Mouse (Mus musculus) urinary bladder, adult 2 months (tissue): Measurements from ENCODE around the gene Nrxn3. TPM values are rescaled to one million over a fixed set of nuclear protein-coding genes. Genes with fewer than 3 reads are reported as not detected.

ENCODE experiments used
- DNase-seq: peaks from one replicate; pipeline ENCODE4 v3.0.0; 2022; ENCODE audit warnings: low spot score
- polyA plus RNA-seq: library from polyadenylated mRNA; depleted of rRNA; stranded (reverse); fragments of >200 nt; gene quantifications from 2 replicates; pipeline ENCODE4 v1.2.3, GENCODE M21; 2012

The Nrxn3 gene
- polyA plus RNA-seq, 1 experiment: 0.28 TPM

DNA sequence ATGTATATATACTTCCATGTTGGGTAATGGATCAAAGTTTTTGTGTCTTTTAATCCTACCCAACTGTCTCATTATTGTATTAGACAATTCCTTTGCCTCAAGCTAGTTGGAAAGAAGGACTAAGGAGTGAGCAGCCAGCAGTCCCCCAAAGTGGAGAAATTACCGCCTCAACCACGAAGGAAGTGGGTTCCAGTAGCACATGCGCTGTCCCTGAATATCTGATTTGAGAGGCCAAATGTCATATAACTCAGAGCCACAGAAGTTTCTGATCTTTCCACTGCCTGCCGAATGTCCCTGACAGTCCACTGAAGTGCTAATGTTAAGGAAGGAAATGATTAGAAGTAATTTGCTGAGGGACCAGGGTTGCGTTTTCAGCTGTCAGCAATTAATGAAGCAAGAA is 1223.8 kb downstream of the Nrxn3 start:
- DNase-seq: no peak

DNA sequence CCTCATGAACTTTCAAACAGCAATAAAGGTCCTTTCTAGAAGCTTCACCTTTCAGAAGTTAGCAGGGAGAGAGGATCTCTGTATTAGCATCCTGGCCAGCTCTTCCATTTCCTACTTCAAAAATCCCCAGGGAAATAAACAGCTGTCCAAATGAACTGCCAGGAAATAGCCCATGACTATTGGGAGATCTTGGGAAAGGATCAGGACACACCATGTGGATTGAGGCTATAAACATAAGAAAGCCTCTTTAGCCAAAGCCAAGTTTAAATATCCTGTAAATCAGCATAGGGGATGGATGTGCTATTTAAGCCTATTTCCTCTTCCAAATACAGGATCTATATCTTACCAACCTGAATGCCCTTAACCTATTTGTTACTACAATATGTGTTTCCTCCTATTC is 1230.6 kb downstream of the Nrxn3 start:
- no peak for DNase-seq

DNA sequence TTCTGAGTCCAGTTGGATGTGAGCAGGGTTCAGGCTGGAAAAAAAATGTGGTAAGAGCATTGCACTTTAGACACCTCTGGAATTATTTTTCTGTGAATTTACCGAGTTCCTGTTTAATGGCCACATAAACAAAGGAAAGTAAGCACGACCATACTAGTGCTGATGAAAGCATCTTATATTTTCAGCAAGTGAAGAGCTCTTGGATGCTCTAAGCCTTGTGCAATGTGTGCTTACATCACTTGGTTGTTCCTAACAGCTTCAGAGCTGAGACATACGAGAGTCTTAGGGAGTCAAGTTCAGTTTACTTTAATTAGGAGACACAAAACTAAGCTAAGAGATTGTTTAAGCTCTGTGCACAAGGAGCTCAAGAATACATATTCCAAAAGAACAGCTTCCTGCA is 1231.0 kb downstream of the Nrxn3 start:
- DNase-seq: no peak

DNA sequence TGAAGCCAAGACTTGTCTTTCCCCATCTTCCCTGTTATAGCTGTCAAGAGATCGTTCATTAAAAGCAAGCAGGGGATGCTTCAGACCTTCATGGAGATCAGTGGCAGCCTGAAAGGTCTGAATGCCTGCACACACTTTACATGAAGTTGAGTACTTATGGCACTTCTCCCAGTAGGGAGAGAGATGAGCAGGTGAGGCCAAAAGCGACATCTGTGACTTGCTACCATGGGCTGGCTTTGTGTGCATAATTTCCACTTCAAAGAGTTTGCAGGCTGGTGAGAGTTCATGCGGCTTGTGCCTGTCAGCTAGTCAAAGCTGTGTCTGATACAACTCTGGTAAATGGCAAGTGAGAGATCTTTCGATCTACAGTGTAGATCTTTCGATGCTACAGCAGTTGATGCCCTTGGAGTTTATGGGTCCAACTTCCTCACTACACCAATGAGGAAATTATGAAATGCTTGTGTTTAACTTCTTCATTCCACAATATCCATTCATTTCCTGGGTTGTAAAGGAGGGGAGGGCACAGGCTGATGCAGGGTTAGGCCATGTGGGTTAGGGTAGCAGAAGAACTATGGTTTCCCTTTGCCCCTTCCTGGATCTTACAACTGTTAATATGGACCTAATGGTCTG is 1231.9 kb downstream of the Nrxn3 start:
- DNase-seq: no peak

DNA sequence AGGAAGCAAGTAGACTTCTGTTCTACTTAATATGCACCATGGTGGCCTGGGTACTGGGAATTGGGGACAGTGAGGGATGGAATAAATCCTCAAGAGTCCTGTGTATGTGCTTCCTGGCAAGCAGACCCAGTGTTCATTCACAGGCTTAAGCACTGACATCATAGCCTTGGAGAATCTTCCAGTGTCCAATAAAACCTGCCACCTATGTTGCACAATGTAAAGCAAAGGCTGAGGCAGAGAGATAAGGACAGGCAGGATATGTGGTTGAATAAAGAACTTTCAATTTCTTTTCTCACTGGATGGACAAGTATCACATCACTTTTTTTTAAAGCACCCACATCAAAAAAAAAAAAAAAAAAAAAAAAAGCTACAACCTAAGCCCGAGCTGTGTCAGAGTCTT is 1240.4 kb downstream of the Nrxn3 start:
- DNase-seq: no peak

DNA sequence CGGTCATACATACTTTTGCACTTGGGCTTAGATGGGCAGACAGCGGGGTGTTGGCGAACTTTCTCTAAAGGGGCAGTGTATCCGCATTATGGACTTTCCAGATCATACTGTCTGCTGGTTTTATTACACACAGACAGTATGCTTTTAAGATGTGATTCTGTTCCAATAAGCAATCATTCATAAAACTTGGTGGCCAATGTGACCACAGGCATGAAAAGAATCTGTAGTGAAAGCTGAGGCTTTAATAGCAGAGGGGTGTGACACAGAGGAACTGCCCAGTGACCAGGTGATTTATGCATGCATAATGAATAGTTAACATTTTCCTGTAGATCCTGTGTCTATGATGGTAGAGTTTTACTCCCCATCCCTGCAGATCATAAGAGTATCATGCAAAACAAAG is 1254.0 kb downstream of the Nrxn3 start:
- no peak for DNase-seq

DNA sequence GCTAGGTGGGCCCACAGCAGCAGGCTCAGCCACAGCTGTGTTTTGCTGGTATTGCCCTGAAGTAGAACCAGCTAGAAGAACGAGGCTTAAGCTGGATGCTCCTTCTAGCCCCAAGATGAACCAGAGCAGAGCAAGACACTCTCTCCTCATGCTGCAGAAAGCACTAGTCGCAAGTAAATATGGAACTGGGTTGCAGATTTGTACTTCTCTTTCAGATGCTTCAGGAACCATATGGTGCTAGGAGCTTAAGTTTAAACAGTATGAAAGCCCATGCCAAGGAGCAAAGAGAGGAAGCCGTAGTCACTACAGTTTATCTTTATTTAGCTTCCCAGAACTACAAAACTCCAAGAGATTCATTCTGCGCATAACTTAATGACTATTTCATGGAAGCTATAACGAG is 1254.8 kb downstream of the Nrxn3 start:
- no peak for DNase-seq

DNA sequence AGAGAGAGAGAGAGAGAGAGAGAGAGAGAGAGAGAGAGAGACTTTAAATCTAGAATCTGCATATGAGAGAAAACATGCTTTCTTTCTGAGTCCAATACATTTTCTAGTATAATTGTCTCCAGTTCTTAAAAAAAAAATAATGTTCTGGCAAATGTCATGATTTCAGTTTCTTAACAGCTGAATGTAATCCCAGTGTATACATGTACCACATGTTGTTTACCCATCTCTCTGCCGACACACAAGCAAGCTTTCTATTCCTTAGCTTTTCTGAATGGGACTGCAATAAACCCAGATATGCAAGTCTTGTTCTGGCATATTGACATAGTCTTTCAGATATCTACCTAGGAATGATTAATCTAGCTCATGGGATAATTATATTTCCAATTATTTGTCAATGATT is 1256.5 kb downstream of the Nrxn3 start:
- DNase-seq: no peak

DNA sequence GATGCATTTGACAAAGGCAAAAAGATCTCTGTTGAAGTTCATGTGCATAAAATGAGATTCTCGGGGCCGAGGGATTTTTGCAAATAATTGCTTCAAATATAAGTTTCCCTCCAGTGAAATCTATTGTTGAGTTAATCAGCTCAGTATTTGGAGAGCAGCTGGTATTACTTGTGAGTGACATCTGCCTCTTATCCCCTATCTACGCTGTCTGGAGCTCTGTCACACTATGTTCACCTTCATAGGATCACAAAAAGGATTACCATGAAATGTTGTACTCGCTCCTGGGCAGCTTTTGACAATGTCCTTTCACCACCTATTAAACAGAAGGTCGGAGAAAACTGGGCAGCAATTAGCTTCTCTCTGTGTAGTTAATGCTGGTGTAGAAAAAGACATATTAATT is 1259.8 kb downstream of the Nrxn3 start:
- no peak for DNase-seq

DNA sequence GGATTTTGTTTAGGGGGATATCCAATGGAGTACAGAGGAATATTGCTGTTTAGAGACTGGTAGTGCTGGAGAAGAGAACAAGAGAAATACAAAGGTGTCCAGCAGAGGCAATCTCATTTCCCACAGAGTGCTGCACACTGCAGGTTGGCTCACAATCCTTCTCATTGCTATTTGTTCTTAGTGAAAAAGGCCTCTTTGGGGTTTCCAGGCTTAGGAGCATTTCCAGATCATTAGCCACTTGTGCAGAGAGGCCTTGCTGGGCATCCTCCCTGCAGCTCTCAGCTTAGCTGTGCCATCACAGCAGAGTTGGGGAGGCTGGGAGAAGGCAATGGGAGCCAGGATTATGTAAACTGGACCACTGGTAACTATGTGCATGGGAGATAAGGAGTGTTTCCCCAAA is 1260.7 kb downstream of the Nrxn3 start:
- no peak for DNase-seq

DNA sequence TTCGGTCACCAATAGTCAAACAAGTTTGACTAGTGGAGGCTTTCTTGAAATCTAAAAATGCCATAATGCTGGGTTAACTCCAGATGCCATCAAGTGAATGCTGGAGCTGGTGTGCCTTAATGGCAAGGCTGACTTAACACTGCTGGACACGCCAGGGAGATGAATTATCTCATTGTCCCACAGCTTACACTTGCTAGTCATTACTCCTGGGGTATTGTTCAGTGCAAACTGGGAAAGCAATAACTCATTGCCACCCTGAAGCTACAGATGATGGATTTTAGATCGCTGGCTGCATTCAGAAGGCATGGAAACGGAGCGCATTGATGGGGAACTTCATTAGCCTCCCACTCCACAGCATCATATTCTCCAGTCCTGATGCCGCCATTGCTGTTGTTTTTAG is 1263.5 kb downstream of the Nrxn3 start:
- no peak for DNase-seq

DNA sequence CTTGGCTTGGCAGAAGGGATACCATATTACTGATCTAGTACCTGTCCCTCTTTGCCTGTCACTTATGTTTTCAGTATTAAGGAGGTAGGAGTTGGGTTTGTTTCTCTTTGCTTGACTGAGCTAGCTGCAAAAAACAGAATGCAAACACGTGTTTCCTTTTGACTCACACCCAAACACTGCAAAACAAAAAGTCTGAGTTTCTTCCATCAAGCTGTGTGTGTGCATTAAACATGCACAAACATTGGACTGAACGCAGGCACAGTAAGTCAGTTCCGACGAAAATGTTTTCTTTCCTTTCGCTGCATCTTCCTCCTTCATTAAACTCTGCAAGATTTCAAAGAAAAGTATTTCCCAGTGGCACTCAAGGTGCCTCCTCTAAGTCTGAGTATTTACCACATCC is 1270.6 kb downstream of the Nrxn3 start:
- DNase-seq: no peak

DNA sequence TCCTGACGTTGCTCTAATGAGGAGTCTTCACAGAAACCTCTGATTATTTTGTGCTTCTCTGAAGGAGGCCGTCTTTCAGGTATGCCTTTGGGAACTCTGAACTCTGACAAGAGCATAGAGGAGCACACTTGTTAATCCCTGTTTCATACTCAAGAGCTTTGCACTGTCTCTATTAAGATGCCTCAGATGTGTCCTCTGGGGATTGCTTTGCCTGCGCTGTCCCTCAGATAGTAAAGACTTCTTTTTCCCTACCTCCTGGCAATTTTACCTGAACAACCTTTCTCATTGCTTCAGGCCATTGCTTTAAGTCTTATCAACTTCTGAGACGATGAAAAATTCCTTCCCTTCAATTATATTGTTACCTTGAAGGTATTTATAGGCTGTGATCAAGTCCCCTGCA is 1272.7 kb downstream of the Nrxn3 start:
- no peak for DNase-seq

DNA sequence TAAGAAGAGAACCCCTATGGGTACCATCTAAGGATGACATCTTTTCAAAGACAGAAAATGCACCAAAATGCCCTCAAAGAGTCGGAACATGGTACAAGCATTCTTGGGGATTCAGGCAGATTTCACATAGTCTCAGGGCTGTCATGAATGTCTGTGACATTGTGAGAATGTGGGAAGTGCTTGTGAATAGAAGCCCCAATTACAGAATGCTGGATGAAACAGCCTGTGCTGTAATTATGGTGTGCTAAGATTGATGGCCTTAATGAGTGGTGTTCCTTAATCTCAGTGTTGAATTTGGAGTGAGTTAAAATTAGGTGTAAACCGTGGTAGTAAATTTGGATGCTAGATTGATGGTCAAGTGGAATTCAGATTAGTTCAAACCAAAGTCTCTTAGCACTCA is 1287.6 kb downstream of the Nrxn3 start:
- DNase-seq: no peak

DNA sequence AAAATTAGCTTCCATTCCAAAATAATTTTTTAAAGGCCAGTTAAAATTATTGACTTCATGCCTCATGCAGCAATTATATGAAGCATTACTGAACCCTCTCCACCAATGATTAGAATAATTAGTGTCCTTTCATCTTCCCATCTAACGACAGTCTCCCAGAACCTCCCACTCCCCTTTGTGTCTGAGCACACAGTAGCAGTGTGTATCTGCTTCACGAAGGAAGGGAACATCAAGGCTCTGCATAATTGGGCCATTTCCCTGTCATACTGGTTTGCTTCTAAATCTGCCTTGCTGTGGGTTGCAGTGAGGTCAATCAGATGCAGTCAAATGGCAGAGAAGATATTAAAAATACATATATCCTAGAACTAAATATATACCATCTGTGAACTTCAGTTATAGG is 1291.3 kb downstream of the Nrxn3 start:
- DNase-seq: no peak

DNA sequence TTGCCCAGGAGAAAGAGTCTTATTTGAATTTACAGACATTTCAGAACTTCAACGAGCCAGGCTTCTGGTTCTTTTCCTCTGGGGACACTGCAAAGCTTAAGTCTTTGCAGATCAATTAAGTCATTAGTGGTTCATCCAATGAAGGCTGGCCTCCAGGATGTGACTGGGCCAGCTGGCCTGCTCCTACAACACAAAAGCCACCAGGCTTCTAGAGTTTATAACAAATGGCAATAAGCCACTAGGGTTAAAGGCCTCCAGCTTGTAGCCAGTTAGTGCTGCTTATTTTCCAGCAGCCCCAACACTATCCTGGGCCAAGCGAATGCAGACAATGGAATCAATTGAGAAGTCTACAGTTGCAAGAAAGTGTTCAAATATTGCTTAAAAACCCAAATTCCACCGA is 1304.3 kb downstream of the Nrxn3 start:
- DNase-seq: no peak

DNA sequence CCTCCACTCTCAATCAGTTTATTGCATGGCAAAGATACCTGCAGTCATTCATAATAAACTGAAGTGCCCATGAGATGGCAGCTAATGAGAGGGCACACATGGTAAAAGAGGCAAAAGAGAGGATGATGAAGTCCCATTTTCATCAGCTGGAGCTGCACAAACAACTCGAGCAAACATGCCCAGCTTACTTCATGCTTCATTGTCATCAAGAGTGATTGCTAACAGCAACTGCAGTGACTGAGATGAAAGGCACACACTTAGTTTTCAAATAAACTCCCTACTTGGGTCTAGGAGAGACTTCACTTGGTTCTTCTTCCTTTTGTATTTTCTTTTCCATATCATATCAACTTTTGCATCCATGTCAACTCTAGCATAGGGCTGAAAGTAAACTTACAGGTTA is 1318.4 kb downstream of the Nrxn3 start:
- no peak for DNase-seq

DNA sequence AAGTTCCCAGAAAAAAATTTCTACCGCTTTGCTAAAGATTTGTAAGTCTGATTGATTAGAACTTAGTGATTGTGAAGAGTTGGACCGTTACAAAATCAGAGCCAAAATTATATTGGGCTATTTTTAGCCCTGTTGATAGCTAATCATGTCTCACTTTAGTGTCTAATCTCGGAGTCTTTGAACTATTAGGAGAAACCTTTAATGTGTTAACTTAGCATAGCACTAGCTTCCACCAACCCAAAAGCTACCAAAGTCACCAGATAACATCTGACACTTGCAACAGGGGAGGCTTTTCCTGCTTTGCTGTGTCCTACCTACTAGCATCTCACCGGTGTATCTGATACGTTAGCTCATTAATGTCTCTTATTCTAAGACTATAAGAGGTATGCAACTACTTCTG is 1333.6 kb downstream of the Nrxn3 start:
- DNase-seq: no peak

DNA sequence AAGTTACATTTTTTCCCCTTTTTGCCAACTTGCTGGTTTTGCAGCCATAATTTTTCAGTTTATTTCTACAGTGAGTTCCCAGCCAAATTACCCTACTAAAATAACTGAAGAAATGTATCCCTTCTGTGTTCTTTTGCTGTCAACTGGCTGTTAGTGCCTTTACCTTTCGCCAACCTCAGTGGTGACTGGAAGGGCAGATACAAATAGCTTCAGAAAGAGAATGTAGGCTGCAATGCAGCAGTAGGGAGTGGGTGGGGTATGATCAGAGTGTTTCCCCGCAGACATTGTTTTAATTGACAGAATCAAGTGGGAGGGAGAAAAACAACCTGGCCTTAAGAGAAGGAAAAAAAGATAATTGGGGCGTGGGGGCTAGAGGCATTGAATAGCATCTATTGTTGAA is 1337.1 kb downstream of the Nrxn3 start:
- no peak for DNase-seq

DNA sequence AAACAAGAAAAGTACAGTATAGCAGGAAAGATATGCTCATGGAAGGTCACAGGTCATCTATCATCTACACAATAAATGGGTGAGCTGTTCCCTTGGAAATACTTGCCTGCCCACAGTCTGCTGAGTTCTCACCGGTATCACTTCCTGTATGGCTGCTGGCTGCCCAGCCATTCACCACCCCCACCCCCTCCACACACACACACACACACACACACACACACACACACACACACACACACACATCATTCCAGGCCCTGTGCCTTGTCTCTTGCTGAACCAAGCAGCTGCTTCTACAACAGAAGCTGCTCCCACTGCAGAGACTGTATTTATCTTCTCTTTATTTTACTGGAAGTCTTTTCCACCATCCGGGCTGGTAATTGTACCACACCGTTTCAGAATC is 1338.6 kb downstream of the Nrxn3 start:
- no peak for DNase-seq

DNA sequence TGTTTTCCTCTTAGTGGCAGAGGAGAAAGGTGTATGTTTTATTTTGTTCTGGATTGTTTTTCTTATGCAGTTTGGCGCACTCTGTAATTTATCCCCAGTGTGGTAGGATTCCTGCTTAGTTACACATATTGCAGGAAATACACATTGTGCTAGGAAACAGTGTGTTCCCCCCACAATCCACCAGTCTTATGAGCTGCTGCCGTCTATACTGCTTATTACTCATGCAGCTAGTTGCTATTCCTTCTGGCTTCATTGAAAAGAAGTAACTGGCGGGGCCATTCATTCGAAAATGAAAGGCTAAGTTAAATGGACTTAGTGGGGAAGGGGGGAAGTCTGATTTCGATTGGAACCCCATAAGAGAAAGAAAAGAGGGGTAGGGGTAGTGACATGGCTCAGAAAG is 1339.5 kb downstream of the Nrxn3 start:
- no peak for DNase-seq

DNA sequence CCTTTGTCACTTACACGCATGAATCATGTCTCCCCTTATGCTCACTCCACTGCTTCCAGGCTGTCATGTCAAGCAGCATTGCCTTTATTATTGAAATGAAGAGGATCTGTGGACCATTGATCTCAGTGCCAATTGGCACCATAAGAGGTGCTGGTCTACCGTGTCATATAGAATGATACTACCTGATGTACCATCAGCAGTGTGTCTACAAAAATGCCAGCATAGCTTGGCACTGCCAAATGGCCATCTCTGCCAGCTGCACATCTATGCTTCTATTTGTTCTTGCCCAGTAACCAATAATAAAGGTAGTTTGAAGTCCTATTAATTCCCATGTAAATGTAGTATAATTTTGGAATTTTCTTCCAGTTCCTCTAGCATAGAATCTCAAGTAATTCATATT is 1340.8 kb downstream of the Nrxn3 start:
- DNase-seq: no peak

DNA sequence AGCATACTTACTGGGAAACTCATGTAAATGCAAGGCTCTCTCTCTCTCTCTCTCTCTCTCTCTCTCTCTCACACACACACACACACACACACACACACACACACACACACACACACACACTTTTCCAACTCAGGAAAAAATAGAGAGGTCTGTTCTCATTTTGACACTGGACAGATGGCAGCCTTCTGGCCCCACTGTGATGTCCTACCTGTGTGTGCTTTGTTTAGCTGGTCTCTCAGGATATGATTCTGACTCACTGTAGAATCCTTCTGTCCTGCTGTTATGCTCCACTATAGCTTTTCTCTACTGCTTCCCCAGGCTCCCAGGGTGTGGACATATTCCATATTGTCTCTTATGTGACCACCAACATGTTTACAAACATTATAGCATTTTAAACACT is 1363.2 kb downstream of the Nrxn3 start:
- DNase-seq: no peak

DNA sequence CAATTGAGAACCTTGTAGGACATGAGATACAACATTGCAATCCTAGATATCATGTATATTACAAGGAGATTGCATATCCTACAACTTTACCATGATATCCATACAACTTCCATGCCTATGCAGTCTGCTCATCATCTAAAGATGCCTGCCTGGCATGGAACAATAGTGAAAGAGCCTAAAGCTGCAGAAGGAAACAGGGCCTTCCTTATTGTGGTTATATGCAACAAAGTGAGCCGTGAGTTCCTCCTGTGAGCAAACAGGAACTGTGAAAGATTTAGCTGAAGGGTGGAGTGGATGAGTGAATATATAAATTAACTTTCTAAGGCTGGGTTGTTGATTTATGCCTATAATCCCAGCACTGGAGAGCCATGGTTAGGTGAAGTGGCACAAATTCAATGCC is 1373.1 kb downstream of the Nrxn3 start:
- no peak for DNase-seq

DNA sequence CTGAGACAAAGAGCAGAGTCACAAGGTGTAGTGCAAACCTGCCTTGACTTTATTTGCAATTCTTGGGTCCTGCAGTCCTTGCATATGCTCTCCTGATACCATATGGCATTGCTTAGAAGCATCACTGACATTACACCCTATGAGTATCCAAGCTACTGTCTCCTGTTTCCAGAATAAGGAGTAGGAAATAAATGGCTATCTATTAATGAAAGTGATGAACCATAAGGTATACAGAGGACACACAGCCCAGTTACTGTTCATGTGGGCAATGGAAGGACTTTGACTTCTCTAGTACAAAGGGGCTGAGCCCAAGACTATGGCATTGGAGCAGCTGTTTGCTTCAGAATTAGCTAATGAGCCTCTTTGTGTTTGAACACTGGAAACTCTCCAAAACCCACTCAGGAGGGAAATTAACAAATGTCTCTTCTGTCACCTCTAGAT is 1390.7 kb downstream of the Nrxn3 start:
- no peak for DNase-seq
